Mouse (Mus musculus) CD4-positive, CD25-positive, alpha-beta regulatory T cell (primary cell): ENCODE results near the gene Larp1b. TPM values are rescaled to one million over a fixed set of nuclear protein-coding genes. Genes with fewer than 3 reads are reported as not detected.

ENCODE experiments used
- polyA plus RNA-seq: library from polyadenylated mRNA; unstranded; fragments of 100-300 nt; shearing (Covaris generic); gene quantifications from one replicate; pipeline ENCODE4 v1.2.1, GENCODE M21; 2017

The Larp1b gene
- 37.5 TPM for polyA plus RNA-seq

GRCm38 (mm10) chr3:40949170-40949902, at the start of gene Larp1b:
Gene Larp1b (plus strand): TSS chr3:40949828.

GRCm38 (mm10) chr3:40902443-40902842, 47.2 kb upstream of the Larp1b start, which contains the start of gene 1700034I23Rik:
Gene 1700034I23Rik (minus strand): TSS chr3:40902543.

GRCm38 (mm10) chr3:41082885-41083789, 133.5 kb downstream of the Larp1b start, which contains the start of gene Pgrmc2:
Gene Pgrmc2 (minus strand): TSS chr3:41083046.

Other genes with a start within 250 kb of the Larp1b start
- not detected for gene Slc25a31, start 241.0 kb upstream of the Larp1b start, polyA plus RNA-seq
- 26.0 TPM for gene Hspa4l, start 205.3 kb upstream of the Larp1b start, polyA plus RNA-seq
- 12.7 TPM for gene Plk4, start 149.8 kb upstream of the Larp1b start, polyA plus RNA-seq
- 15.8 TPM for gene Mfsd8, start 102.9 kb upstream of the Larp1b start, polyA plus RNA-seq
- gene Abhd18, start 102.9 kb upstream of the Larp1b start, polyA plus RNA-seq, result 15.4 TPM
- gene 1700034I23Rik, start 47.3 kb upstream of the Larp1b start, polyA plus RNA-seq, result 0.61 TPM
- gene Pgrmc2, start 133.2 kb downstream of the Larp1b start, polyA plus RNA-seq, result 21.9 TPM